In genomic region chr7:79649005-79649404, GRCm38 (mm10) we compare ENCODE assay signal across 9 mouse cellular contexts. TPM values are rescaled to one million over a fixed set of nuclear protein-coding genes. Genes with fewer than 3 reads are reported as not detected.
DNase-seq lines count a peak whose midpoint lies in the region; ATAC-seq lines count a peak whose summit lies in the region.
"Had no signal": no experiment of that assay in that cellular context is flagged by ENCODE, and none has a peak within 500 bp of the region (broad histone marks: within the 10 kb centered on the region; RNA-seq: fewer than 3 reads in every experiment).

No protein-coding gene starts in this region.

- no peak overlapping the region for H3K4me2 ChIP-seq in liver, embryonic 12.5 days
- H3K4me2 ChIP-seq: heart, embryonic 13.5 days had no signal

- H3K27me3 ChIP-seq in liver, embryonic 12.5 days (replicated peaks), result peaks cover 10% of the 10 kb centered on the region
- H3K27me3 ChIP-seq in limb, embryonic 10.5 days (ENCODE audit: low read depth, poor library complexity, severe bottlenecking), result 0 out of 2 replicates have a peak, but pooled peaks cover 4% of the 10 kb centered on the region

- DNase-seq in liver (peak; percentile 49), R1 (ENCODE audit: low read depth, low spot score) (peak; percentile 64)
- peak; percentile 32 for DNase-seq in cerebellum, adult 9-10 months
- DNase-seq in heart, postnatal 4 days, result peak; percentile 73
- peak; percentile 62 for DNase-seq in limb, embryonic 10.5 days (ENCODE audit: low spot score)
- DNase-seq in retina, postnatal 1 day, result peak; percentile 58

- H3K9me3 ChIP-seq in liver, embryonic 12.5 days (replicated peaks), result no peaks in the 10 kb centered on the region
- no peaks in the 10 kb centered on the region for H3K9me3 ChIP-seq in limb, embryonic 10.5 days (replicated peaks)
- H3K9me3 ChIP-seq: heart, embryonic 13.5 days had no signal

- H3K9ac ChIP-seq in liver, embryonic 12.5 days, result no peak overlapping the region
- H3K9ac ChIP-seq: heart, embryonic 13.5 days had no signal

- no peaks in the 10 kb centered on the region for H3K4me1 ChIP-seq in liver, embryonic 12.5 days
- no peaks in the 10 kb centered on the region for H3K4me1 ChIP-seq in limb, embryonic 10.5 days
- H3K4me1 ChIP-seq: heart, embryonic 13.5 days had no signal

- no peak overlapping the region for H3K4me3 ChIP-seq in liver, embryonic 12.5 days
- no peak overlapping the region for H3K4me3 ChIP-seq in limb, embryonic 10.5 days
- H3K4me3 ChIP-seq: heart, embryonic 13.5 days had no signal

- no peak for ATAC-seq in liver, embryonic 12.5 days
- no peak for ATAC-seq in monocyte, adult 5-6 weeks (replicated peaks; ENCODE audit: insufficient number of reproducible peaks, low FRiP score, low TSS enrichment, poor library complexity, severe bottlenecking)

- H3K27ac ChIP-seq in liver, embryonic 12.5 days, result no peak overlapping the region
- H3K27ac ChIP-seq in limb, embryonic 10.5 days, result no peak overlapping the region
- H3K27ac ChIP-seq: heart, embryonic 13.5 days had no signal

- WGBS in liver, embryonic 12.5 days (ENCODE audit: insufficient replicate concordance), result 8% methylated on average over 3 of the region's 3 CpGs
- WGBS in limb, embryonic 10.5 days, result 11% methylated on average over 3 of the region's 3 CpGs

- H3K36me3 ChIP-seq in liver, embryonic 12.5 days, result no peaks in the 10 kb centered on the region
- H3K36me3 ChIP-seq in limb, embryonic 10.5 days, result no peaks in the 10 kb centered on the region
- H3K36me3 ChIP-seq: heart, embryonic 13.5 days had no signal

RNA-seq across cellular contexts. Expression of gene Ticrr, which starts 11.0 kb away (rescaled TPM):
- 12.0 and 12.7 TPM in 2 replicates for polyA plus RNA-seq in liver, embryonic 12.5 days (2016; fragmentation: Nextera tagmentation; extraction: Ambion mirVana)
- 1 to 10 TPM; 5.4 to 5.8 TPM for total RNA-seq in heart, postnatal 4 days (2021)
- polyA plus RNA-seq in limb, embryonic 10.5 days (2016; fragmentation: Nextera tagmentation; extraction: Ambion mirVana), result 19.7 and 20.3 TPM in 2 replicates
- 0.29 to 1.5 TPM (median 0.75 TPM) in 3 replicates for total RNA-seq in monocyte, adult 5-6 weeks (2017)

RNA-seq across cellular contexts. Expression of gene Rhcg, which starts 31.5 kb away (rescaled TPM):
- not detected in 2 replicates for polyA plus RNA-seq in liver, embryonic 12.5 days (2016; fragmentation: Nextera tagmentation; extraction: Ambion mirVana)
- total RNA-seq in heart, postnatal 4 days (2021), result not detected
- polyA plus RNA-seq in limb, embryonic 10.5 days (2016; fragmentation: Nextera tagmentation; extraction: Ambion mirVana), result not detected in 2 replicates
- total RNA-seq in monocyte, adult 5-6 weeks (2017), result not detected in 3 replicates
- polyA plus RNA-seq: heart, embryonic 13.5 days had no signal
